Mouse (Mus musculus) cerebellum, adult 2 months (tissue): Measurements from ENCODE around the gene Fcor. TPM values are rescaled to one million over a fixed set of nuclear protein-coding genes. Genes with fewer than 3 reads are reported as not detected.

Experiments
- DNase-seq, 2 experiments: peaks; one replicate each; pipeline ENCODE4 v3.0.0; 2021
- H3K27ac ChIP-seq: fragments of 200-500 bp; 2 replicates; pipeline ENCODE4 v1.5.1; 2012; ENCODE audit warnings: low read length, control low read depth, inconsistent platforms; ENCODE audit not compliant: insufficient read depth
- H3K27me3 ChIP-seq: fragments of 200-500 bp; 2 replicates; pipeline ENCODE4 v1.6.1; 2012; ENCODE audit warnings: inconsistent platforms, mild to moderate bottlenecking, low read length, moderate library complexity; ENCODE audit not compliant: control insufficient read depth, insufficient read depth
- H3K4me1 ChIP-seq: fragments of 200-500 bp; 2 replicates; pipeline ENCODE4 v1.6.1; 2011; ENCODE audit warnings: low read length; ENCODE audit not compliant: control insufficient read depth, insufficient read depth
- H3K4me3 ChIP-seq: fragments of 200-500 bp; replicated peaks from 2 replicates; pipeline ENCODE3; 2011; ENCODE audit warnings: mild to moderate bottlenecking, low read depth, low read length, control low read depth; ENCODE audit not compliant: insufficient read depth
- CTCF ChIP-seq: fragments of 200-500 bp; IDR thresholded peaks from 2 replicates; pipeline ENCODE4 v1.5.1; 2011; ENCODE audit warnings: low read depth, mild to moderate bottlenecking, control low read depth, low read length, moderate library complexity, borderline replicate concordance; ENCODE audit not compliant: insufficient read depth
- POLR2A ChIP-seq: fragments of 200-500 bp; IDR thresholded peaks from 2 replicates; pipeline ENCODE4 v1.6.1; 2011; ENCODE audit warnings: low read length, control low read depth, borderline replicate concordance; ENCODE audit not compliant: insufficient read depth
- WGBS: fragments of 180-500 bp; shearing (Covaris S2); methylation state at CpG from one replicate; pipeline ENCODE4 v1.1.7; 2018; 5-methylcytosine and 5-hydroxymethylcytosine counted together
- polyA plus RNA-seq: library from polyadenylated mRNA; depleted of rRNA; stranded (reverse); fragments of >200 nt; gene quantifications from 2 replicates; pipeline ENCODE4 v1.2.3, GENCODE M21; 2012

Gene Fcor
- polyA plus RNA-seq, 1 experiment: 40.0 TPM

DNA sequence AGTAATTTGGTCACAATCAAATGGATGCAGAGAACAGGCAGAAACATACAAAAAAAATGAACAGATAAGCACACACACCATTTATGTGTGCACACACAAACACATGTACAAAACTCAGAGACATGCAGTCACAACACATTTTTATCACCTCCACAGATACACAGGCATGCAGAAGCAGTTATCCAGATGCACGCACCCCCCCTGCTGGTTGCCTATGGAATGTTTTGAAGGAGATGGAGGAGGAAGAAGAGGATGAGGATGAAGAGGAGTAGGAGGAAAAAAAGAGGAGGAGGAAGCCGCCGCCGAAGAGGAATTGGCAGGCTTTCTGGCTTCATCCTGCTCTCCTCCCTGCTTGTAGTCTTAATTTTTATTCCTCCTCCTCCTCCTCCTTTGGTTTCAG lies 33.5 kb upstream of the Fcor start:
- H3K27ac ChIP-seq: no peak overlapping the region
- no peak overlapping the region for H3K4me3 ChIP-seq
- no peak for DNase-seq
- no peaks in the 10 kb centered on the region for H3K27me3 ChIP-seq
- TF ChIP-seq CTCF (peak; percentile 38; the same call in 1 of the 2 replicates), POLR2A (no peak)
- 35% methylated on average over 4 of the region's 4 CpGs for WGBS
- H3K4me1 ChIP-seq: no peaks in the 10 kb centered on the region

DNA sequence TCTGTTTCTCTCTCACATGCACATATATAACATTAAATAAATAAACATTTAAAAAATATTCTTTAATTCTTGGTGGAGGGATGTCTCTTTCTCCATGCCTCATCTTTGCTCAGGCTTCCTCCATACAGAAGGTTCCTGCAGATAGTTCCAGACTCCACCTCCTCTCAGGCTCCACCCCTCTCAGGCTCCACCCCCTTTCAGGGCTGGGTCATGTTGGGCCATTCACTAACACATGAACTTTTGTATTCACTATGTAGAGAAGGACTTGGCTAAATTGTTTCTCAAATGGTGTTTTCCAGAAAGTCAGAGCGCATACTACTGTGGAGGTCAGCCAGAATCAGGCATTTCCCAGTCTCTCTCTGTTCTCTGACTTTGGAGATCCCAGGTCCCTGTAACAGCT lies 29.3 kb upstream of the Fcor start:
- H3K4me3 ChIP-seq: no peak overlapping the region
- H3K27me3 ChIP-seq: no peaks in the 10 kb centered on the region
- H3K27ac ChIP-seq: no peak overlapping the region
- WGBS: 95% methylated on average over 1 of the region's 1 CpGs
- no peaks in the 10 kb centered on the region for H3K4me1 ChIP-seq
- no peak for DNase-seq
- TF ChIP-seq CTCF: no peak
- no peak for TF ChIP-seq POLR2A

DNA sequence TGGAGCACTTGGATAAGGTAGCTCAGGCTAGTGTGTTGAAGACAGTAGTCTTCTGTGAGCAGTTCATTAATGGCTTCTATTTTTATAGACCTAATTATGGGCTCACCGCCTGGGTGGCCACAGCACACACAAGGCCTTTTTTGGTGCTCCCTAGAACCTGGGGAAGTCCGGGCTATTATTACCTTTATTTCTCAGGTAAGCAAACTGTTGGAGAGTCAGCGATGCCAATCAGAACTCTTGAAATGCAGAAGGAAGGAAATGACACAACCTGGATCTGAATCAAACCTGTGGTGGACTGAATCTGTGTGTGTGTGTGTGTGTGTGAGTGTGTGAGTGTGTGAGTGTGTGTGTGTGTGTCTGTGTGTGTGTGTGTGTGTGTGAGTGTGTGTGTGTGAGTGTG lies 22.0 kb upstream of the Fcor start, which contains the start of gene Fcer2a:
Gene Fcer2a, minus strand, starts transcription at position 55 of the 400 bp plus-strand sequence.
- Histone ChIP-seq H3K27me3 (no peaks in the 10 kb centered on the region), H3K4me1 (no peaks in the 10 kb centered on the region), H3K4me3 (no peak within 1 kb of the TSS), H3K27ac (no peak within 1 kb of the TSS)
- no peak for DNase-seq
- TF ChIP-seq CTCF (no peak), POLR2A (no peak)
- 89% methylated on average over 3 of the region's 3 CpGs for WGBS

DNA sequence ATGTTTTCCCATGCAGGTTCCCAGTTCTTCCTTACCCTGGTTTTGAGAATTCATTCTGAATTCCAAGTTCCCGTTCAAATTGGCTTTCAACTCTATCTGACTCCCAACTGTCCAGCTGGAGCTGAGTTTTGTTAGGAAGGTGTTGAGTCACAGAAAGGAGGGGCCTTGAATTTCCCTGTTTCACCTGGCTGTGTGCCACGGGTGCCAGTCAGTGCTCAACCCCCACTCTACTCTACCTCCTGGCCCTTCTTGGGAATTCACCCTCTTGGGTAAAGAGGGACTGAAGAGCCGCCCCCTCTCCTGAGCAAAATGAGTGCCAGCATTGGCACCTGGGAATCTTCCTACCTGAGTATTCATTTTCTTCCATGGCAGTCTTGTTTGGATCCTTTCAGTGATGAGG lies 18.6 kb upstream of the Fcor start:
- no peak for DNase-seq
- TF ChIP-seq POLR2A (no peak), CTCF (no peak)
- WGBS: 45% methylated on average over 3 of the region's 3 CpGs
- H3K27me3 ChIP-seq: no peaks in the 10 kb centered on the region
- no peak overlapping the region for H3K4me3 ChIP-seq
- no peaks in the 10 kb centered on the region for H3K4me1 ChIP-seq
- no peak overlapping the region for H3K27ac ChIP-seq

DNA sequence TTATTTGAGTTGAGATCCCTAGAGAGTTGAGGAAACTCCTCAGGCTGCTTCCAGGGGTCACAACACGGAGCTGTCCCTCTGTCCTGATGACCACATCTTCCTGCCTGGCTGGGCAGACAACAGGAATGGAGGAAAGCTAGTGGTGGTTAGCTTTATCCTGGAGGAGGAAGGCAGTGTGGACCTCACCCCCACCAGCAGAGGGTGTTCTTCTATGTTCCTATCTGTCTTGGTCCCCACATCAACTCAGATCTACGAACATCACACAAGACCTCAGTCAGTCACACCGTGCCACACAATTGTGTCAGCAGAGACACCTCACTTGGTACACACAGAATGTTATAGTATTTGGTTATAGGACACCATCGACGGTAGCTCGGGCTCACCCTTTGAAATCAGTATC lies 15.4 kb upstream of the Fcor start:
- Histone ChIP-seq H3K27me3 (no peaks in the 10 kb centered on the region), H3K27ac (no peak overlapping the region), H3K4me3 (no peak overlapping the region), H3K4me1 (peaks cover 11% of the 10 kb centered on the region)
- TF ChIP-seq POLR2A (no peak), CTCF (no peak)
- no peak for DNase-seq
- WGBS: 78% methylated on average over 6 of the region's 6 CpGs

DNA sequence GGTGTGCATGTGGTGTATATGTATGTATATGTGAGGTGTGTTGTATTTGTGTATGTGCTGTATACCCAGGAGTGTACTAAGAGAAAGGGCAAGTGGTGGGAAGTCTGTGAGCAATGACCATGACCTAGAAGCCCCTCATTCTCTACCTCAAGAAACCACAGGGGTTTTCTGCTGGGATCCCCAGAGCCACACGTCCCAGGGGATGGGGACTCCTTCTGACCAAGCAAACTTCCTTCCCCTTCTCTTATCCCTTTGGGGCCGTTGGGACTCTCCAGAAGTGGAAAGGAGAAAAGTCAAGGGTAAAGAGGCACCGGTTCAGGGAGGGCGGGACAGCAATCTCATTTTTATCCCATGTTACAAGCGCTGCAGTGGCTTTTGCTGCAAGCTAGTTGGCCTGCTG lies 13.3 kb upstream of the Fcor start:
- Histone ChIP-seq H3K27me3 (no peaks in the 10 kb centered on the region), H3K4me3 (no peak overlapping the region), H3K4me1 (peaks cover 16% of the 10 kb centered on the region), H3K27ac (no peak overlapping the region)
- TF ChIP-seq CTCF (no peak), POLR2A (no peak)
- no peak for DNase-seq
- WGBS: 83% methylated on average over 5 of the region's 5 CpGs

DNA sequence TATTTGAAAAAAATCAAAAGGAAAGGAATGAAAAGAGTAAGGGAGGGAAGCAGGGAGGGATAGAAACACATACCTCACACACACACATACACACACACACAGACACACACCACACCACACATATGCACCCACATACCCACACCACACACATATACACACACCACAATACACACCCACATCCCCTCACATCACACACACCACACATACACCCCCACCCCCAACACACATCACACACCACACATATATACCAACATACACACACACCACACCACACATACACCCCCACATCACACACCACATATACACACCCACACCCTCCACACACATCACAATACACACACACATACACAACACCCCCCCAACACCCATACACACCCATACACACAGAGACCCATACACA lies 12.4 kb upstream of the Fcor start:
- no peak for DNase-seq
- H3K27ac ChIP-seq: no peak overlapping the region
- no peak overlapping the region for H3K4me3 ChIP-seq
- H3K4me1 ChIP-seq: peaks cover 20% of the 10 kb centered on the region
- TF ChIP-seq POLR2A: no peak
- no peak for TF ChIP-seq CTCF
- no peaks in the 10 kb centered on the region for H3K27me3 ChIP-seq

DNA sequence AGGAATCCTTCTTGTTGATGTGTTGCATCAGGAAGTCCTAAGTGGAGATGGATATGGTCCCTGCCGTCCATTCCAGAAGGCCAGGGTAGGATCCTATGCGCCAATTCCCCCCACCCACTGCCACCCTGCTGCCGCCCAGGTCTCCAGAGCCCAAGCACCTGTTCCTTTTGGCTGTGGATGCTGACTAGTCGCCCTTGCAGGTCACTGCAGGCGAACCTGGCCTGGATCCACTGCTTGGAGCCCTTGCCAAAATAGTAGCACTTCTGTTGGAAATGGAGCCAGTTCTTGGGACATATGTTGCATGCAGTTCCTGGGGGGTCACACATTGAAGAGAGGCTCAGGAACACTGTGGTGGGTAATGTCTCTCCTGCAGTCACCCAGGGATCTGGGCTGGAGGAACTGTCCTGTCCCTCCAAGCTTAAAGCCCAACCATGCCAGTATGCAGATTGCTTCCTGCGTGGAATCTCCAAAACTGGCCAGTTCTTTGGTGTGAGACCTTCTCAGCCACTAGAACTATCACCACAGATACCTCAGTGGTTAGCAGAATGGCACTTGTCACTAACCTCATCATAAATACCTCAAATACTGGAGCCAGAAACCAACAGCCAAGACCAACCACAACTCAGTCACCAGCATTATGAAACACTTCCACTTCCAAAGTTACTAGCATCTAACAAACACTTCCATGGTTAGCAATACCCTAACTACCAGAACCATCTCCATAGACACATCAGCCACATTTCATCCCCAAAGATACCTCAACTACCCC lies 11.4 kb upstream of the Fcor start:
- peak overlapping the region; percentile 62 for H3K27ac ChIP-seq
- WGBS: 4% methylated on average over 6 of the region's 6 CpGs
- H3K4me3 ChIP-seq: no peak overlapping the region
- TF ChIP-seq CTCF (no peak), POLR2A (no peak)
- H3K4me1 ChIP-seq: peaks cover 23% of the 10 kb centered on the region
- peak; percentile 83 to 87 for DNase-seq
- no peaks in the 10 kb centered on the region for H3K27me3 ChIP-seq
